Mouse (Mus musculus) heart, embryonic 15.5 days (tissue): Measurements from ENCODE around the gene Mad2l1bp. TPM values are rescaled to one million over a fixed set of nuclear protein-coding genes. Genes with fewer than 3 reads are reported as not detected.

Experiments
- ATAC-seq: fragments of 200-750 bp; cut with Nextera tagmentation; replicated peaks from 2 replicates; pipeline ENCODE4 v1.8.0; 2017; ENCODE audit warnings: low read depth, moderate TSS enrichment; ENCODE audit not compliant: insufficient number of reproducible peaks, insufficient read depth, low FRiP score
- H3K27ac ChIP-seq: fragments of 300-500 bp; sonication (generic); 2 replicates; pipeline ENCODE4 v1.5.1; 2015; ENCODE audit warnings: mild to moderate bottlenecking, inconsistent platforms
- H3K27me3 ChIP-seq: fragments of 300-500 bp; sonication (generic); 2 replicates; pipeline ENCODE4 v1.6.1; 2015; ENCODE audit warnings: inconsistent platforms
- H3K36me3 ChIP-seq: fragments of 300-500 bp; sonication (generic); 2 replicates; pipeline ENCODE4 v1.6.1; 2015; ENCODE audit warnings: mild to moderate bottlenecking, inconsistent platforms
- H3K4me1 ChIP-seq: fragments of 300-500 bp; sonication (generic); replicated peaks from 2 replicates; pipeline ENCODE4 v1.6.1; 2015; ENCODE audit warnings: inconsistent platforms
- H3K4me2 ChIP-seq: fragments of 300-500 bp; sonication (generic); 2 replicates; pipeline ENCODE4 v1.6.1; 2015; ENCODE audit warnings: inconsistent platforms, mild to moderate bottlenecking, moderate library complexity
- H3K4me3 ChIP-seq: fragments of 300-500 bp; sonication (generic); 2 replicates; pipeline ENCODE4 v1.5.1; 2015; ENCODE audit warnings: mild to moderate bottlenecking, inconsistent platforms
- H3K9ac ChIP-seq: fragments of 300-500 bp; sonication (generic); 2 replicates; pipeline ENCODE4 v1.6.1; 2015; ENCODE audit warnings: mild to moderate bottlenecking, inconsistent platforms
- H3K9me3 ChIP-seq: fragments of 300-500 bp; sonication (generic); replicated peaks from 2 replicates; pipeline ENCODE4 v1.6.1; 2016; ENCODE audit warnings: inconsistent platforms
- WGBS: fragments of 180-500 bp; shearing (Covaris S2); methylation state at CpG from one replicate; pipeline ENCODE4 v1.1.7; 2015; ENCODE audit warnings: mixed read lengths; 5-methylcytosine and 5-hydroxymethylcytosine counted together
- polyA plus RNA-seq: library from polyadenylated mRNA; unstranded; fragments of >200 nt; fragmentation: Nextera tagmentation; extraction: Ambion mirVana; gene quantifications from 2 replicates; pipeline ENCODE4 v1.2.1, GENCODE M21; 2015

The Mad2l1bp gene
- polyA plus RNA-seq, 1 experiment from 2014 or later: 31.4 TPM

DNA sequence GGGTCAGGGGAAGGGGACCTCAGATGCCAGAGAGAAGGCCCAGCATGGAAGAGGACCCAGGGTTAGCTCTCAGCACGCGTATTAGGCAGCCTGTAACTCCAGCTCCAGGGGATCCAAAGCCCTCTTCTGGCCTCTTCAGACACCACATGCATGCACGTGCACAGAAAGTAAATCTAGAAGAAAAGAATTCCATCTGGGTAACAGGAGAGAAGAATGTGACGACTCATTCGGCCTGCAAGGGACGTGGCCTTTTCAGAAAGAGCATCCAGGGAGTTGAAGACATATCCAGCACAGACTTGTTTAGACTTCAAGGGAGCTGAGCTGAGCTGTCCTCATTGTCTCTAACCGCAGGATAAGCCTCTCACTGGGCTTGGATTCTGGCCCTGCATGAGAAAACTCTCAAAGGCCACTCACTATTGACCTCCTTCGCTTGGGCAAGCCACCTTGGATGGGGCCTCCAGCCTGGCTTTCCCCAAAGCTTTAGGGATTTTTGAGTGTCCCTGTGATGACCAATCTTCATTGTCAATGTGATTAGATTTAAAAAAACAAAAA is 50.7 kb downstream of the Mad2l1bp start:
- Histone ChIP-seq H3K4me2 (no peak overlapping the region), H3K9ac (no peak overlapping the region), H3K9me3 (no peaks in the 10 kb centered on the region), H3K4me1 (peaks cover 13% of the 10 kb centered on the region), H3K27me3 (no peaks in the 10 kb centered on the region), H3K4me3 (no peak overlapping the region), H3K36me3 (no peaks in the 10 kb centered on the region), H3K27ac (no peak overlapping the region)
- WGBS: 62% methylated on average over 8 of the region's 8 CpGs
- ATAC-seq: no peak

DNA sequence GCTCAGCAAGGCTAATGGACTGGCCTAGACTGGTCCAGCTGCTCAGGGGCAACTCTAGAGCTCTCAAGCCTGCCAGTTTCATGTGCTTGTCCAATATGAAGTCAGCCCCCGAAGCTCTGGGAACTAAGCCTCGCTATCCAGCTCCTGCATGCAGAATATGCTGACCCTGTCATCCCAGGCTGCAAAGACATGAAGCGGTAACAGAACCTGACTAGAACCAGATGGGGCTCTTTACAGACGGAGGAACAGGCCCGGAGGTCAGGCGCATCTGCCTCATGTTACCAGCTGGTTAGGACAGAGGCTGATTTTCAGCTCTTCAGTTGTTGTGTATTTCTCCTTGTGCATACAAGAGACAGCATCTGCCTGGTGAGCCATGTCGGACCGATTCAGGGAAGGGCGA is 51.4 kb downstream of the Mad2l1bp start:
- Histone ChIP-seq H3K27me3 (no peaks in the 10 kb centered on the region), H3K9ac (no peak overlapping the region), H3K27ac (no peak overlapping the region), H3K36me3 (no peaks in the 10 kb centered on the region), H3K4me3 (no peak overlapping the region), H3K4me2 (no peak overlapping the region), H3K9me3 (no peaks in the 10 kb centered on the region), H3K4me1 (peaks cover 13% of the 10 kb centered on the region)
- WGBS: 81% methylated on average over 9 of the region's 9 CpGs
- ATAC-seq: no peak

DNA sequence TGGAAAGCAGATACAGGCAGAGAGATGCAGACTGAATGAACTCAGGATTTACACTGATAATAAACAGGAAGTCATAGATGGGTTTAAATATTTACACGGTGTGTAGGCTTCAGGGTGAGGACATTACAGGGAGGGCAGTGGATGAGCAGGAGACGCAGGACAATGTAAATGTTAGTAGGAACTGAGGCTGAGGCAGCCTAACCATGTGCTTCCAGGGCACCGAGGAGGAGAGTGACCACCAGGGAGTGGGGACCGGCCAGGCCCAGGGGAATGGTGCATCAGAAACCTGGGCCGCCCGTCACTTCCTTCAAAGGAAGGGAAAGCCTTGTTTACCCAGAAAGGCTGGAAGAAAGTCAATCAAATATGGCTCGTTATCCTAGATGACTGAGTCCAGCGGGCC is 54.8 kb downstream of the Mad2l1bp start:
- ATAC-seq: no peak
- WGBS: 52% methylated on average over 8 of the region's 8 CpGs
- Histone ChIP-seq H3K36me3 (no peaks in the 10 kb centered on the region), H3K4me3 (no peak overlapping the region), H3K4me2 (no peak overlapping the region), H3K4me1 (0 out of 2 replicates have a peak, but pooled peaks cover 5% of the 10 kb centered on the region), H3K9ac (no peak overlapping the region), H3K27ac (no peak overlapping the region), H3K27me3 (peaks cover 12% of the 10 kb centered on the region), H3K9me3 (no peaks in the 10 kb centered on the region)

Other genes with a start within 250 kb of the Mad2l1bp start
- 6.0 and 7.4 TPM in 2 replicates for gene Vegfa, start 121.2 kb downstream of the Mad2l1bp start, polyA plus RNA-seq
- gene Mrps18a, start 42.6 kb downstream of the Mad2l1bp start, polyA plus RNA-seq: 118 and 121 TPM in 2 replicates
- gene Rsph9, start 9.3 kb downstream of the Mad2l1bp start, polyA plus RNA-seq: 5.8 and 6.9 TPM in 2 replicates
- gene Gtpbp2, start 7.5 kb upstream of the Mad2l1bp start, polyA plus RNA-seq: 33.8 and 36.8 TPM in 2 replicates
- gene Polh, start 49.1 kb upstream of the Mad2l1bp start, polyA plus RNA-seq: 11.7 and 12.7 TPM in 2 replicates
- gene Xpo5, start 49.2 kb upstream of the Mad2l1bp start, polyA plus RNA-seq: 15.1 and 22.0 TPM in 2 replicates
- 36.3 and 51.0 TPM in 2 replicates for gene Polr1c, start 94.5 kb upstream of the Mad2l1bp start, polyA plus RNA-seq
- gene Yipf3, start 94.5 kb upstream of the Mad2l1bp start, polyA plus RNA-seq: 72.1 and 97.8 TPM in 2 replicates
- 0.47 and 0.94 TPM in 2 replicates for gene Lrrc73, start 100.0 kb upstream of the Mad2l1bp start, polyA plus RNA-seq
- 39.5 and 44.9 TPM in 2 replicates for gene Tjap1, start 129.5 kb upstream of the Mad2l1bp start, polyA plus RNA-seq
- gene Dlk2, start 143.9 kb upstream of the Mad2l1bp start, polyA plus RNA-seq: 0.49 and 1.7 TPM in 2 replicates
- gene Abcc10, start 174.8 kb upstream of the Mad2l1bp start, polyA plus RNA-seq: 4.3 and 4.6 TPM in 2 replicates
- gene Zfp318, start 230.2 kb upstream of the Mad2l1bp start, polyA plus RNA-seq: 6.4 and 6.5 TPM in 2 replicates